Mouse (Mus musculus) retina, postnatal 7 days (tissue): ENCODE data around the gene Rimklb.
A peak's percentile ranks its signal among the peaks of the same experiment; 100 is the strongest.
"Not testable (repeated sequence)": the region's sequence is repeated elsewhere in the genome, so short reads cannot be mapped to it uniquely, and the experiment has no call there.

Experiments used
- DNase-seq: peaks from one replicate; pipeline ENCODE4 v3.0.0-alpha.2; 2012; ENCODE audit warnings: low read depth, low spot score

Rimklb gene

DNA sequence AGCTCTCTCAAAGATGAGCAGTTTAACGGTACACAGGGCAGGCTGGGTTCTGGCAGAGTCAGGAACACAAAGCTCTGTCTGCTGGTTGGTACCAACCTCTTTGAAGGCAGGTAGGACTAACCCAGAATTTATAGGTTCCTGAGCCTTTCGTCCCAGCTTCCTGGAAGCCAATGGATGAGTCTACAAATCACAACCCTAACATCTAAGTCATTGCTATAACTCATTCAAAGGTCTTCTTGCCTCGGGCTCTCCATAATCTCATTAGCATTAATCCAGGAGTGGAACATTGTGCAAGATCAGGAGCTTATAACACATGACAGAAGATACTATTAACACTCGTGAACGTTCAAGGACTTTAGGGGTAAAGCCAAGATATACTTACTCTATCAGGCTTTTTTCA, at the start of gene Rimklb:
Rimklb (minus strand) TSS at position 101 of the 400 bp plus-strand sequence.
- no peak for DNase-seq

DNA sequence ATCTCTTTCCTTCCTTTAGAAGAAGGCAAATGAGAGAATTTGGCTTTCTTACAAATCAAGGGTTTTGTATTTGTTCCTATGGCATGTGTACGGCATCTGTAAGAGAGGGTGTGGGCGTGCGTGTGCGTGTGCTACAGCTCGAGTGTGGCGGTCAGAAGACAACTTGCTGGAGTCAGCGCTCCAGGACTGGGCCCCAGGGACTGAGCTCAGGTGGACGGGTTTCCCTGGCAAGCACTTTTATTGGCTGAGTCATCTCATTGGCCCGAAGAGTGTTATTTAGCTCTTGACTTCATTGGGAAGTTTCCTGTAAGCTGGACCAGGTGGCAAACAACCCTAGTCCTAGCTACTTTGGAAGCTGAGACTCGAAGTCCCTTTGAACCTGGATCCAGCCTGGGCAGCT, 47.4 kb upstream of the Rimklb start:
- DNase-seq, result no peak

DNA sequence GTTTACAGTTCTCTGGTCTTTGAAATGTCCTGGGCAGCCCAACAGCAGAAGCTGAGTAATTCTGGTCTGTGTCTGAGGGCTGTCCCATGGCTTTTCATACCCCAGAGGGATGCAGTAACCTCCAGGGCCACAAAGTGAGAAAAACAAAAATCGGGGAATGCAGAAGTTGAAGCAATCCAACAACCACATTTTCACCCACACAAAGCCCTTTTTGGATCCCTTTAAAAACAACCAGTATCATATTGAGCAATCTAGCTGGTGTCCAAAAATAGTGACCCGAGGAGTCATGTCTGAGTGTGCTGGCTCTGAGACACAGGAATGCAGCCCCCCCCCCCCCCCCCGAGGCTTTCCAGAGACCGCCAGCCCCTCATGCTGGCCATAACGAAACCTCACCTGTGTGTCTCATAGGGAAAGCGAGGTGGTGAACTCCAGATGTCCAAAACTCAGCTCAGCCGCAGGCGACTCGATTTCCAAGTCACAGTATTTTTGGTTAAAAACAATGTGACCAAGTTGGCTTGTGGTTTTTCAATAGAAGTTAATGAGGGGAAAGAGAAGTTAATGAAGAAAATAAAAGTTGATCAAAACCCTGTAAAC, 46.8 kb upstream of the Rimklb start:
- no peak for DNase-seq

DNA sequence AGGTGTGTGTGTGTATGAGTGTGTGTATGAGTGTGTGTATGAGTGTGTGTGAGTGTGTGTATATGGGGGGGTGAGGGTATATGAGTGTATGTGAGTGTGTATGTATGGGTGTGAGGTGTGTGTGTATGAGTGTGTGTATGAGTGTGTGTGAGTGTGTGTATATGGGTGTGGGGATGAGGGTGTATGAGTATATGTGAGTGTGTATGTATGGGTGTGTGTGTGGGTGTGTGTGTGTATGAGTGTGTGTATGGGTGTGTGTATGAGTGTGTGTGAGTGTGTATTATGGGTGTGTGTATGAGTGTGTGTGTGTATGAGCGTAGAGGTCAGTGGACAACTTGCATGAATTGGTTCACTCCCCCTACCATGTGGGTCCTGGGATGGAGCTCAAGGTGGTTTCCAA, 46.1 kb upstream of the Rimklb start:
- DNase-seq, result no peak

DNA sequence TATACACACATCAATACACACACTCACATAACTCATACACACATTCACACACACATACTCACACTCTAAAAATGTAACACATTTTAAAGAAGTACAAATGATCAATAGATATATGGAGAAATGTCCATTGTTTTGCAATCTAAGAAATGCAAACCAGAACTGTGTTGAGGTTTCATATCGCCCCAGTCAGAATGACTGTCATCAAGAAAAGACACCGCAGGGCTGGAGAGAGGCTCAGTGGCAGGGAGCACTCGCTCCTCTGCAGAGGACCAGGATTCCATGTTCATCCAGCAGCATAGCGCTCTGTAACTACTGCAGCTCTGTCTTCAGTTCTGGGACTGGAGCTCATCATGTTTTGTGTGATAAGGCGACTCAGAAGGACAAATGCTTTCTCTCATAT, 45.0 kb upstream of the Rimklb start:
- no peak for DNase-seq

DNA sequence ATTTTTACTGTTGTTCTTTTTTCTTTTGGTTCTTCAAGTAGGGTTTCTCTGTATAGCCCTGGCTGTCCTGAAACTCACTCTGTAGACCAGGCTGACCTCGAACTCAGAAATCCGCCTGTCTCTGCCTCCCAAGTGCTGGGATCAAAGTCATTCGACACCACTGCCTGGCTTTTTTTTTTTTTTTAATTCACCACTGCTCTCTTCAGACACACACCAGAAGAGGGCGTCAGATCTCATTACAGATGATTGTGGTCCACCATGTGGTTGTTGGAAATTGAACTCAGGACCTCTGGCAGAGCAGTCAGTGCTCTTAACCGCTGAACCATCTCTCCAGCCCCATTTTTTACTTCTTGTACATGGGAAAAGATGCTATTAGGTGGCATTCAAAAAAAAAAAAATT, 43.9 kb upstream of the Rimklb start:
- not testable (repeated sequence) for DNase-seq

DNA sequence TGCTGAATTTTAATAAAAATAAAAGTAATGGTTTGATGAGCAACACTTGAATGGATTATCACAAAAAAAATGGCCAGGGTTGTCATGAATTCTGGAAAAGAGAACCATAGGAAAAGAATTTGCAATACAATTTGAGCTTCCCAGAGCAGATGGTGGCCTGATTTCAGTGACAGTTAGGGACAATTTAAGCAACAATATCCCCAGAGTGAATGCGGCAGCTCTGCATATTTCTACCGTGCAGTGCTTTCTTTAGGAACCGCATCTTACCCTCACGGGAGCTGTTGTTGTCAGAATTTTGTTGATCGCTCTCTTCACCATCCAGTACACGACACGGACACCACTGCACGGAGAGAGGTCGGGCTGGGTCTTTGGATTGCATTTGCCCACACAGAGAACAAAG, 41.0 kb upstream of the Rimklb start:
- no peak for DNase-seq

DNA sequence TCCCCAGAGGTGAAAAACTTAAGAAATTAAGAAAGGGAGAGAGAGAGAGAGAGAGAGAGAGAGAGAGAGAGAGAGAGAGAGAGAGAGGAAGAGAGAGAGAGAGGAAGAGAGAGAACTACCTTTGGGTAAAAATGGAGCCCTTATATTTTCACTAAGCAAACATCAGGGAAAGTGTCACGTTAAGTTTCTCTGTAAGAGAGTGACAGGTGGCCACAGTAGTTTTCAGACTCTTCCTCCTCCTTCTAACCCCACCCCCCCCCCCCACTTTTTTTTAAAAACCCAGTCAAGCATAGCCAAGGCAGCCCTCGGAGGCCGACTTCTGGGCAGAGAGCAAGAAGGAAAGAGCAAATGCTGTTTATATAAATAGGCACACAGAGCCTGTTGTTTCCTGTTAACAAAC, 35.5 kb upstream of the Rimklb start:
- no peak for DNase-seq

DNA sequence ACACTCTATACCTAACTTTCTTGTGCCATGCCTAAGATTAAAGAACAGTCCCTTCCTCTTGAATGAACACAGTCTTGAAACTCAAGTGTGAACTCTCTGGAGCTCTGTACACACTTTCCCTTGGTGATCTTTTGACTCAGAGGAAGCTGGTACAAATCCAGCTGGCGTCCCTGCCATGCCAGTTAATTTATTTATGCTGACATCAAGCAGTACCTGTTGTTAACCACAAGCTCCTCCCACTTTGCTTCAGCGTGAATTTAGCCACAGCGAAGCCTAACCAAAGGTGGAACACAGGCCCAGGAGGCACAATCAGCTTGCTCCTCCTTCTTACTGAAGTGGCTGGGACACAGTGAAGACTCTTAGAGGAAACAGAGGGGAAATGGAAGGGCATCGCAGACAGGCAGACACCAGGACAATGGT, 34.3 kb upstream of the Rimklb start:
- no peak for DNase-seq

DNA sequence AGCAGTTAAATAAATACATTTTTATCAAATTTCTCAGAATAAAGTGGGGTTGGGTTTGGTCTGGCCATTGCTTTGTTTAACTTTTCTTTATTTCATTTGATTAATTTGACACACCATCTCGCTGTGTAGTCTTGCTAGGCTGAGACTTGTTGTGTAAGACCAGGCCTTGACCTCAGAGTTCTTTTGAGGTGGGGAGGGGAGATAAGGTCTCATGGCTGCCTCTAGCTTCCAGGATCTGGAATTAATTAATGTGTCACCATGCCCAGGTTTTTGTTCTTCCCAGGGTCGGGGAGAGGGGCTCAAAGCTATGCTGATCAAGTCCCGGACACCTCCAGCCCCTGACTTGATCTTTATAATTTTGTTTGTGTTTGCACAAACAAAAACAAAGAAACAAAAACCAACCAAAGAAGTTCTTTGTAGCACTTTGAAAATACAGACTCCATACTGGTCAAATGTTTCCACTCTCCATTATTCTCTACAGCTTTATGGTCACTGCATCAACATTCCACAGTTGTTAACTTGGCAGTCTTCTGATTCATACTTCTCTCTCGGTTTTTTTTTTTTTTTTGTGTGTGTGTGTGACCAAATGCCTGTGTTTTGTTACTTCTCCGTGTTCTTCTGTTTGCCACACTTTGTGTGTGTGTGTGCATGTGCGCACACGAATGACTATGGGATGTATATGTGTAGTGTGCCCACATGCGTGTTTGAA, 33.1 kb upstream of the Rimklb start:
- no peak for DNase-seq

DNA sequence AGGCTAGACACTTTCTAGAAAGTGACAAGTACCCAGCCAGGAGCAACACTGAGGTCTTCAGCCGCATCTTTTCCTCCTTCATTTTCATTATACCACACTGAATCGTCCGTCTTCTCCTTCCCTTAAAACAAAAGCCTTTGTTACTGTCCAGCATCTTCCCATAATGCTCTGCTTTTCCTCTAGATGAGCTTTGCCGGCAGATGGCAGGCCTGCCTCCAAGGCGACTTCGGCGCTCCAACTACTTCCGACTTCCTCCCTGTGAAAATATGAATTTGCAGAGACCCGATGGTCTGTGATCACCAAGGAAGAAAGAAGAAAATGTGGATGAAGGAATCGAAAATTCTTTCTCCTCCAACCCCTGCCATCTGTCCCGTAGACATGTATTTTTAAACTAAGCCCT, 29.6 kb upstream of the Rimklb start:
- no peak for DNase-seq

DNA sequence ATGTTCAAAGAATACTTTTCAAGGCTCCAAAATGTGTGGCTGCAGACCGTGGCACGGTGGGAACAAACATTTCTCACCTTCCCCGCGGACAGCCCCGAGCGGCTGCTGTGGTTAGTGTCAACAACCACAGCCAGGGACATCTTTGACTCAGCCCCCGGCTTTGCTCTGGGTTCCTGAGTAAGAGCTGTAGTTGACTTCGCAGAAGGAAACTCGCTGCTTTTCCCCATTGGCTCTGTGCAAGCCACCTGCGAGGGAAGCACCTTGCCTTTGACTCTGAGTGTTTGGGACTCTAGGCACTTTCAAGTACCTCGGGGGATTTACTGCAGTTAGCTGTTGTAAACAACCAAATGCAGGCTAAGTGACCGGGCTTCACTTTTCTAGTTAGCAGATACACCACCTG, 29.0 kb upstream of the Rimklb start:
- DNase-seq, result no peak

DNA sequence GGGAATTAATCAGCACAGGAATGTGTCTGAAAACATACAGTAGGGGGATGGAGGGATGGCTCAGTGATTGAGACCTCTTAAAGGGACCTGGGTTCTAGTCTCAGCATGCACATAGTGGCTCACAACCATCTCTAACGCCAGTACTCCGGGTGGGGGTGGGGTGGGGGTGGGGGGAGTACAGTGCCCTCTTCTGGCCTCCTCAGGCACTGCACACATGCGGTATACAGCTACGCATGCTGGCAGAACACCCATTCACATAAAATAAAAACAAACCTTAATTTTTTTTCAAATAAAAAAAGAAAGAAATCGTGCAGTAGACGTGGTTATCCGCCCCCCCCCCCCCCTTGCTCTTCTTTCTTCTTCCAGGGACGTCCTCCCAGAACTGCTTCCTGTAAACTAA, 24.7 kb upstream of the Rimklb start:
- no peak for DNase-seq

DNA sequence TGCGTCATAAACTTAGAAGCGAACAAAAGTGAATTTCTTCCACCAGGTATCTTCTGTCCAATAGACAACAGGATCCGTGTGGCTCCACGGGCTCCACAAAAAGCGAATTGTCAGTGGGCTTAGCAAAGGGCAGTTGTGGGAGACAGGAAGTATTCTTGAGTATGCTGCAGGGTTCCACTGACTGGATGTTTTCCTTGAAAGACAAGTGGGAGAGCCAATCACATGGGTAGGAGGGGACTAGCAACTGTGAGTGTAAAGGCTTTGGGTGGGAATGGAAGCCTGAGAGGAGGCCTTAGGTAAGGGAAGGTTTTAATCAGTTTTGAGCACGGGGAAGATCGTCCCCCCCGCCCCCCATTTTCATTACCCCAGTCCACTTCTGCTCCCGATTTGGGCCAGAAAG, 24.0 kb upstream of the Rimklb start:
- DNase-seq, result peak; percentile 24

DNA sequence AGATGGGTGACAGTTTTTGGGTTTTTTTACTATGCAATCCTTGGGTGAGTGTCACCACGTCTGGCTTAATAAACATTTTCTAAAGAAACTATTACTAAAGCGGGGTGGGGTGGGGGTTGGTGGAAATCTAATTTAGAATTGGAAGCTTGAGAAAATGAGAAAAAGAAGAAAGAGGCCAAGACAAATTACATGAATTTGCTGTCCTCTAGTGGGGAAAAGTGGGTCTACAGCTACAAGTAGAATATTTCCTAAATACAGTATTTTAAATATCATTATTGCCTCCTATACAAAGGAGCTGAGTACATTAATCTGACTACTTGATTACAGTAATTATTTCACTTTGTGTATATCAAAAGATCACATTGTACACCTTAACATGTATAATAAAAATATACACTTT, 20.8 kb upstream of the Rimklb start:
- DNase-seq, result no peak

DNA sequence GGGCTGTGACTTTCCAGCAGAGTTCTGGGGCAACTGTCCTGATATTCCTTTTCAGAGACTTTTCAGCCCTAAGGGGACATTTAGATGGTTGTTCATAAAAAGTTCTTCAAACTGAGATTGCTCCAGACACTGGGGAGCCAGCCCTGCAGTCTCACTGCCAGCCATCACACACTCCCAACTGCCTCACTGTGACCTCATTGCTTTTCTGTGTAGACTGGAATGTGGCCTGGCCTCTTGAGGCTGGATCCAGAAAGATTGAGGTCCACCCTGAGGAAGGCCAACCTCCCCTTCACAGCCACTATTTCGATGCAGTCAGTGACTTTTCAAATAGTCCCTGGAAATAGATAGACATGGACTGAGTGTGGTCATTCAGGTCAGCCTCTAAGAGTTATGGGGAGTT, 19.1 kb upstream of the Rimklb start:
- no peak for DNase-seq

DNA sequence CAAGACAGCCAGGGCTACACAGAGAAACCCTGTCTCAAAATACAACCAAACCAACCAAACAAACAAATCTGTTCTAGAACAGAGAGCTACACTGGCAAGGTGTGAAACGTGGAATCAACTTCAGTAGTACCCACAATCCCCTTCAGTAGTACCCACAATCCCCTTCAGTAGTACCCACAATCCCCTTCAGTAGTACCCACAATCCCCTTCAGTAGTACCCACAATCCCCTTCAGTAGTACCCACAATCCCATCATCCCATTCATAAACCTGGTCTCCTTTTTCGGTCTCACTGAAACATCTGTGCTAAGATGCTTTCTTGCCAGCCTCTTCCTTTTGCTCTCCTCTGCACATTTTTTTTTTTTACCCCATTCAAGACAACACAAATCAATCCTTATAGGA, 17.2 kb upstream of the Rimklb start:
- DNase-seq, result not testable (repeated sequence)

DNA sequence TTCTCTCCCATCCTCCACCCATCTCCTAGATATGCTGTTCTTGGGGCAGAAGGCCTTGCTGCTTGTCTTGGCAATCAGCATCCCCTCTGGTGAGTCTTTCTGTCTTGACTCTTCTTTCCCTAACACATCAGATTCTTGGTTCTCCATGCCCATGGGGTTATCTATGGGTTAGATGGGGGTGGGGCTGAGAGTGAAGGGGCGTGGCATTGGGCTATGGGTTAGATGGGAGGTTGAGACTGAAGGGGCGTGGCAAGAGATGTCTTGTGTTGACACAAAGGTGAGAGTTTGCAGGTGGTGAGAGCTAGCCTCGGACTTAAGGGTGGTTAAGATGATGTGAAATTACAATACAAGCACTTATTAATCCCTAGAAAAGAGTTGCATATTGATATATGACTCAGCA, 15.8 kb upstream of the Rimklb start:
- DNase-seq, result no peak

DNA sequence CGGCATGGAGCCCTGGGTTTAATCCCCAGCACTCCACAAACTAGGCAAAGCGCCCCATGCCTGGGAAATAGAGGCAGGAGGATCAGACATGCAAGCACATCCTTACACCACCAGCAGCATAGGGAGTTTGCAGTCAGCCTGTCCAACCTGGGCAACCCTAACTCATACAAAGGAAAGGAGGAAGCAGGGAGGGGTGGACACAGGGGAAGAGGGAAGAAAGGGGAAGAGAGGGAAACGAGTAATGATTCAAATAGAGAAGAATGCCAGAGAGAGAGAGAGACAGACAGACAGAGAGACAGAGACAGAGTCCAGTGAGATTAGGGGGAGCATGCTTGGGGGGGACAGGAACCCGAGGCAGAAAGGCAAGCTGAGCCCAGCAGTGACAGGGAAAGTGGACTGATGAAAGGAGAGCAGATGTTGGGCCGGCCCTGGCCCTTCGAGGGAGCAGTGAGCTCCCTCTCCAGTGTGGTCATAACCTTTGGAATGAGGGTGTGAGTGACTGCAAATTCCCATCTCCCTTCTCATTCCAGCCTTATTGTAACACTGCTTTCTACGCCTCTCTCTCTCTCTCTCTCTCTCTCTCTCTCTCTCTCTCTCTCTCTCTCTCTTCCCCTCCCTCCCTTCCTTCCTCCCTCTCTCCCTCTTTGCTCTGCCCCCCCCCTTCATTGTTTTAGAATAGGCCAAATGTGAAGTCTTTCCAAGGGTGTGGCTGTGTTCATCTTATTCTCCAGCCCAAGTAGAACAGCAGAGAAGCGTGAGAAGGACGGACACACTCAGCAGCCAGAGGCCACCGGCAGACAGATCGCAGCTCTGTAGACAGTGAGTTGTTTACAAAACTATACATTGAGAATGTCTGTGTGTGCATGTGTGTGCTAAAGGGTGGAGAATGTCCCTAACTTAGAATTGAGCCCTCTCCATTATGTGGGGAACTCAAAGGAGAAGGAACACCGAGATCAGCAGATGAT, 14.6 kb upstream of the Rimklb start:
- DNase-seq, result no peak

DNA sequence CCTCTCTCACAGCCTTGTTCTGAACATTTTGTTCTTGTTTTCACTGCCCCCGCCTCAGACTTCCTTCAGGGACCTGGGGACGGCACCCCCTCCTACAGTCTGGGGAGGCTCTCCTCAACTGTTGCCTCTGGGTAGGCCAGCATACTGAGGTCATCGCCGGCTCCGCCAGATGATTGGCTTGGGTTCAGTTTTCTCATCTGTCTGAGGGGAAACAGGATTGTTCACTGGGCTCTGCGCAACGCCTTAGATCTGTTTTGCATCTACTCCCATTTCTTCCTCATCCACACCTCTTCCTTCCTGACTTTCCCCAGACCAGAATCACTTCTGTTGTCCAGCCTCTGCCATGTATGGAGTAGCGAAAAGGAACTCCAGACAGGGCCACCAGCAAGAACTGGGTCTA, 9.9 kb upstream of the Rimklb start:
- no peak for DNase-seq

DNA sequence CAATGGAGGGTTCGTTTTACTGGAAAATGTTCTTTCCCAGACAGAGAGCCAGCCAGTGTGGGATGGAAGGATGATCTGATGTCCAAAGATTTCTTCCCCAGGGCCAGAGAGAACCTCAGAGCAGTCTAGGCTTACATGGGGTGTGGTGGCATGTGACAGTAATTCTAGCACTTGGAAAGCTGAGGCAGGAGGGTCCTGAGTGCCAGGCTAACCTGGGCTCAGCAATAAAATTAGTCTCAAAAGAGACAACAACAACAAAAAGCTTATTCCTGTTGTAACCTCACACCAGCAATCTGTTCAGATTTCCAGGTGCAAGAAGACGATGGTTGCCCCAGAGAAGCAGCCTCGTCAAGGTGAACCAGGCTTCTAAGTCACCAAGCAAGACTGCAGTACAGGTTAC, 7.0 kb upstream of the Rimklb start, which contains the start of gene Mfap5:
Mfap5 (plus strand) TSS at position 301 of the 400 bp plus-strand sequence.
- no peak for DNase-seq

DNA sequence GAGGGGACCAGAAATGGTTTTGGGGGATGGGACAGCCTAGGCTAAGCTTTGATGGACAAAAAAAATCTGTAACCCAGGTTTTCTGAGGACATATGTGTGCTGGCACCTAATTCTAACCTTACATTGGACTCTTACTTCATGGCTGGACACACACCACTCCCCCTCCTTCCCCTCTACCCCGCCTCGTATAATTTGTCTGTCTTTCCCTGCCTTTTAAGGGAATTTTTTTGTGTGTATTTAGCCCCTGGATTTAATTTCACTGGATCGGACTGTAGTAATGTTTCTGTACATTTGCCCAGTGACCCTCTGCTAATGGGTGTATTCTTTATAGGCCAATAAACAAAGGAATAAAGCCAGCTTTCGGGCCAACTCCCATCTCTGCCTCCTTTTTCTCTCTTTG, 6.5 kb upstream of the Rimklb start:
- DNase-seq, result no peak

DNA sequence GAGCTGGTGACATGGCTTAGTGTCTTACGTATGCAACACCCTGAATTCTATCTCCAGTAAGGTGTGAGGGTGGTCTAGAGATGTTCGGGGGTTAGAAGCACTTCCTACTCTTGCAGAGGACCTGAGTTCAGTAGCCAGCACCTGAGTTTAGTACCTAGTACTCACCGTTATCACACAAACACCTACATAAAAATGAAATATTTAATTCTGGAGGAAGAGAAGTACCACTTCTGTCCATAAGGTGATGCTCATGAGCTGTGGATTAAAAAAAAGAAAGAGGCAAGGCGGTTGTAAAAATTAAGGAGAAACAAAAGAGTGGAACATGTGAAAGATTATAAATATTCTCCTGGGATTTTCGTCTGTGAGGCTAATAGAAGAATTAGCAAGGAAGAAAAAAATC, 2.1 kb downstream of the Rimklb start:
- no peak for DNase-seq
